In the genomic region with DNA sequence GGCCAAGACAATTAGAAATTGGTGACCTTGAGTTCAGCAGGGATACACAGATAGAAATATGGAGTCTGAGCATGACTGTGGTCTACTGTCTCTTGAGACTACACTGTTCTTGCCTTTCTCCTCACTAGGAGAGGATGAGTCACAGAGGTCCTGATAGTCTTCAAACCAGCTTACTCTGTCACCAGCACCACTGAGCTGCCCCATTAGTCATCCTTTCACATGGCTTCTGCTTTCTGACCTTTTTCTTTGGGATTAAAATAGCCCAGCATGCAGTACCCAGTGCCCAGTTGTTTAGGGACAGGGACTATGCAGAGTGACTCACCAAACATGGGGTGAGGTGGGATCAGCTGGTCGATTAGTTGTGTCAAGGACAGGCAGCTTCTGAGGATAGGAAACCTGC, we compare ENCODE assay signal across 15 mouse cellular contexts.
"Had no signal": no experiment of that assay in that cellular context is flagged by ENCODE, and none has a peak within 500 bp of the region (broad histone marks: within the 10 kb centered on the region; RNA-seq: fewer than 3 reads in every experiment).

No protein-coding gene starts in this region.

- DNase-seq: kidney, postnatal 14 days; lung, embryonic 14.5 days; lung, postnatal 10 days; right cerebral cortex, postnatal 14 days; thymus, postnatal 36 days had no signal

- H3K9ac ChIP-seq: kidney, embryonic 15.5 days; limb, embryonic 15.5 days; liver, embryonic 12.5 days; lung, embryonic 14.5 days; midbrain, embryonic 15.5 days; neural tube, embryonic 13.5 days; stomach, embryonic 15.5 days had no signal

- H3K36me3 ChIP-seq: kidney, embryonic 15.5 days; limb, embryonic 15.5 days; liver, embryonic 12.5 days; midbrain, embryonic 15.5 days; neural tube, embryonic 13.5 days; stomach, embryonic 15.5 days had no signal

- H3K9me3 ChIP-seq: kidney, embryonic 15.5 days; limb, embryonic 15.5 days; liver, embryonic 12.5 days; megakaryocyte, embryonic 14.5 days; midbrain, embryonic 15.5 days; neural tube, embryonic 13.5 days; stomach, embryonic 15.5 days had no signal

- H3K4me3 ChIP-seq: kidney, embryonic 15.5 days; left cerebral cortex, adult 2 months; limb, embryonic 15.5 days; liver, embryonic 12.5 days; megakaryocyte, embryonic 14.5 days; midbrain, embryonic 15.5 days; neural tube, embryonic 13.5 days; stomach, embryonic 15.5 days had no signal

- H3K27me3 ChIP-seq: kidney, embryonic 15.5 days; limb, embryonic 15.5 days; liver, embryonic 12.5 days; megakaryocyte, embryonic 14.5 days; midbrain, embryonic 15.5 days; neural tube, embryonic 13.5 days; stomach, embryonic 15.5 days had no signal

- ATAC-seq: liver, embryonic 12.5 days; midbrain, embryonic 15.5 days had no signal

- H3K4me2 ChIP-seq: kidney, embryonic 15.5 days; limb, embryonic 15.5 days; liver, embryonic 12.5 days; lung, embryonic 14.5 days; midbrain, embryonic 11.5 days; midbrain, embryonic 15.5 days; neural tube, embryonic 13.5 days; stomach, embryonic 15.5 days had no signal

- H3K27ac ChIP-seq: kidney, embryonic 15.5 days; left cerebral cortex, adult 2 months; limb, embryonic 15.5 days; liver, embryonic 12.5 days; macrophage; midbrain, embryonic 15.5 days; neural tube, embryonic 13.5 days; stomach, embryonic 15.5 days had no signal

- H3K4me1 ChIP-seq: kidney, embryonic 15.5 days; limb, embryonic 15.5 days; liver, embryonic 12.5 days; megakaryocyte, embryonic 14.5 days; midbrain, embryonic 15.5 days; neural tube, embryonic 13.5 days; stomach, embryonic 15.5 days had no signal
